Comparison of ENCODE assay signal across 24 mouse cellular contexts in the genomic region with DNA sequence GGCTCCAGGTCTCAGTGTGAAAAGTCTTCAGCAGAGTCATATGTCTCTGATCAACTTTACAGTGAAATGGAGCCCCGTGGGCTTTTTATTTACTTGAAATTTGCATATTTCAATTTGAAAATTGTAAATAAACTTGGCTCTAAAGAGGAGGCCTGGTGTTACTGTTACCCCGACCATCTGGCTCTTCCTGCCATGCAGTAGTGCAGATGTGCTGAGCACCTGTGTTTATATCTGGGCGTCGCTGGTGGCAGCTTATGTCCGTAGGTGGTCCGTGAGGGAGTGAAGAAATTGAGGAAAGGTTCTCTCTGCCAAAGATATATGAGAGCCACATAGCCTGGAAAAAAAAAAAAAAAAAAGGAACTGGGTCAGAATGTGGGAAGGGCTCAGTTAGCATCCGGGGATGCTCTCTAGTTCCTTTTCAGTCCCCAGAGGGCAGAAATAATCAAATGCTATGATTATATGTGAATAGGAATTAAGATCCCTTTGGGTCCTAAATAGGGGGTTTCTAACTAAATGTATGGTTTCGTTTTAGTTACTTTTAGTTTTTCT. TPM values are rescaled to one million over a fixed set of nuclear protein-coding genes. Genes with fewer than 3 reads are reported as not detected.
DNase-seq lines count a peak whose midpoint lies in the region; ATAC-seq lines count a peak whose summit lies in the region.
"Had no signal": no experiment of that assay in that cellular context is flagged by ENCODE, and none has a peak within 500 bp of the region (broad histone marks: within the 10 kb centered on the region; RNA-seq: fewer than 3 reads in every experiment).

No protein-coding gene starts in this region.

- no peaks in the 10 kb centered on the region for H3K36me3 ChIP-seq in embryonic facial prominence, embryonic 12.5 days
- H3K36me3 ChIP-seq in embryonic facial prominence, embryonic 10.5 days (replicated peaks), result no peaks in the 10 kb centered on the region
- H3K36me3 ChIP-seq: embryonic facial prominence, embryonic 13.5 days; forebrain, embryonic 12.5 days; heart, embryonic 13.5 days; hindbrain, embryonic 12.5 days had no signal

- 0 out of 2 replicates have a peak overlapping the region, but pooled peaks have one; percentile 36 for H3K27ac ChIP-seq in embryonic facial prominence, embryonic 12.5 days
- no peak overlapping the region for H3K27ac ChIP-seq in embryonic facial prominence, embryonic 10.5 days (replicated peaks)
- H3K27ac ChIP-seq: embryonic facial prominence, embryonic 13.5 days; forebrain, embryonic 12.5 days; gastrocnemius, adult 2 months; heart, embryonic 13.5 days; hindbrain, embryonic 12.5 days had no signal

- intact Hi-C loops in left cerebral cortex, postnatal 10 days (cut with DNase I), result no loop called here

- no peak for ATAC-seq in embryonic facial prominence, embryonic 12.5 days (ENCODE audit: insufficient number of reproducible peaks, insufficient read depth, low FRiP score, low TSS enrichment)
- ATAC-seq: forebrain, embryonic 16.5 days; hindbrain, embryonic 16.5 days had no signal

- no peaks in the 10 kb centered on the region for H3K9me3 ChIP-seq in embryonic facial prominence, embryonic 12.5 days
- no peaks in the 10 kb centered on the region for H3K9me3 ChIP-seq in embryonic facial prominence, embryonic 10.5 days
- H3K9me3 ChIP-seq: embryonic facial prominence, embryonic 13.5 days; forebrain, embryonic 12.5 days; heart, embryonic 13.5 days; hindbrain, embryonic 12.5 days had no signal

- H3K4me1 ChIP-seq in embryonic facial prominence, embryonic 12.5 days, result no peaks in the 10 kb centered on the region; the same call in 1 of the 2 replicates
- peaks cover 22% of the 10 kb centered on the region for H3K4me1 ChIP-seq in embryonic facial prominence, embryonic 10.5 days

- H3K27me3 ChIP-seq in embryonic facial prominence, embryonic 12.5 days, result no peaks in the 10 kb centered on the region
- 0 out of 2 replicates have a peak, but pooled peaks cover 4% of the 10 kb centered on the region for H3K27me3 ChIP-seq in embryonic facial prominence, embryonic 10.5 days (replicated peaks; ENCODE audit: low read depth, poor library complexity, severe bottlenecking)
- H3K27me3 ChIP-seq: embryonic facial prominence, embryonic 13.5 days; forebrain, embryonic 12.5 days; hindbrain, embryonic 12.5 days had no signal

- H3K4me3 ChIP-seq in embryonic facial prominence, embryonic 12.5 days, result no peak overlapping the region
- no peak overlapping the region for H3K4me3 ChIP-seq in embryonic facial prominence, embryonic 10.5 days
- H3K4me3 ChIP-seq: embryonic facial prominence, embryonic 13.5 days; forebrain, embryonic 12.5 days; gastrocnemius, adult 2 months; heart, embryonic 13.5 days; hindbrain, embryonic 12.5 days had no signal

- WGBS in embryonic facial prominence, embryonic 12.5 days, result 47% methylated on average over 8 of the region's 8 CpGs
- 64% methylated on average over 8 of the region's 8 CpGs for WGBS in embryonic facial prominence, embryonic 10.5 days

- H3K4me2 ChIP-seq in embryonic facial prominence, embryonic 12.5 days (replicated peaks), result no peak overlapping the region
- H3K4me2 ChIP-seq: embryonic facial prominence, embryonic 13.5 days; forebrain, embryonic 12.5 days; heart, embryonic 13.5 days; hindbrain, embryonic 12.5 days had no signal

- no peak for DNase-seq in embryonic facial prominence, embryonic 10.5 days (ENCODE audit: low spot score)
- peak; percentile 80 for DNase-seq in A20 (ENCODE audit: low read depth, low spot score)
- peak; percentile 53 for DNase-seq in thymus, postnatal 0 days (ENCODE audit: low spot score)
- DNase-seq in thymus, postnatal 36 days, result peak; percentile 21 to 51
- DNase-seq in left cerebral cortex, postnatal 10 days (ENCODE audit: extremely low spot score in 1 of 2, low spot score in 2 of 2), result no peak
- no peak for DNase-seq in layer of hippocampus, postnatal 25 days (ENCODE audit: extremely low spot score in 1 of 2, low spot score in 1 of 2)
- DNase-seq: adrenal gland, adult 2 months; adrenal gland, postnatal 25 days; cerebellum, adult 2 months; cerebellum, postnatal 14 days; embryo, embryonic 11 days; gastrocnemius, adult 2 months; gastrocnemius, postnatal 25 days; heart, adult 11 months; heart, postnatal 36 days had no signal

- H3K9ac ChIP-seq in embryonic facial prominence, embryonic 12.5 days, result no peak overlapping the region
- H3K9ac ChIP-seq: embryonic facial prominence, embryonic 13.5 days; forebrain, embryonic 12.5 days; heart, embryonic 13.5 days; hindbrain, embryonic 12.5 days had no signal

RNA-seq across cellular contexts. Expression of a gene that starts 2.6 kb away (rescaled TPM):
- polyA plus RNA-seq in embryonic facial prominence, embryonic 12.5 days (2016; fragmentation: Nextera tagmentation; extraction: Ambion mirVana), result 0.17 and 0.27 TPM in 2 replicates
- 0.14 and 0.19 TPM in 2 replicates for polyA plus RNA-seq in embryonic facial prominence, embryonic 10.5 days (2016; fragmentation: Nextera tagmentation; extraction: Ambion mirVana)
- polyA plus RNA-seq in thymus, postnatal 0 days (2015; fragmentation: Nextera tagmentation; extraction: Ambion mirVana), result not detected in 2 replicates
- total RNA-seq in left cerebral cortex, postnatal 10 days (2021), result under 1 TPM in 1 of 2 experiments, not detected in 1; 0.26 TPM
- total RNA-seq in layer of hippocampus, postnatal 25 days (2021), result under 1 TPM in 1 of 2 experiments, not detected in 1; 0.21 TPM
- total RNA-seq: adrenal gland, adult 2 months; adrenal gland, postnatal 25 days; common myeloid progenitor, adult 5-6 weeks; gastrocnemius, adult 2 months; gastrocnemius, postnatal 25 days; heart, postnatal 36 days had no signal
- polyA plus RNA-seq: adrenal gland, adult 2 months; cerebellum, adult 2 months; heart, embryonic 13.5 days; heart, postnatal 0 days had no signal

RNA-seq across cellular contexts. Expression of a gene that starts 2.7 kb away (rescaled TPM):
- 40.8 and 41.5 TPM in 2 replicates for polyA plus RNA-seq in embryonic facial prominence, embryonic 12.5 days (2016; fragmentation: Nextera tagmentation; extraction: Ambion mirVana)
- polyA plus RNA-seq in embryonic facial prominence, embryonic 10.5 days (2016; fragmentation: Nextera tagmentation; extraction: Ambion mirVana), result 37.4 and 38.7 TPM in 2 replicates
- 48.5 and 52.2 TPM in 2 replicates for polyA plus RNA-seq in thymus, postnatal 0 days (2015; fragmentation: Nextera tagmentation; extraction: Ambion mirVana)
- 10 to 100 TPM; 45.1 to 46.5 TPM for total RNA-seq in left cerebral cortex, postnatal 10 days (2021)
- 10 to 100 TPM; 39.3 to 46.3 TPM for total RNA-seq in layer of hippocampus, postnatal 25 days (2021)

RNA-seq across cellular contexts. Expression of a gene that starts 29.1 kb away (rescaled TPM):
- 0.14 TPM in 1 of 2 replicates, not detected in the other for polyA plus RNA-seq in embryonic facial prominence, embryonic 12.5 days (2016; fragmentation: Nextera tagmentation; extraction: Ambion mirVana)
- polyA plus RNA-seq in embryonic facial prominence, embryonic 10.5 days (2016; fragmentation: Nextera tagmentation; extraction: Ambion mirVana), result 0.32 TPM in 1 of 2 replicates, not detected in the other
- polyA plus RNA-seq in thymus, postnatal 0 days (2015; fragmentation: Nextera tagmentation; extraction: Ambion mirVana), result 0.22 and 0.28 TPM in 2 replicates
- total RNA-seq in left cerebral cortex, postnatal 10 days (2021), result under 1 TPM; 0.41 to 0.77 TPM
- total RNA-seq in layer of hippocampus, postnatal 25 days (2021), result under 1 TPM in 1 of 2 experiments, not detected in 1; 0.82 TPM
- polyA plus RNA-seq: embryonic facial prominence, embryonic 13.5 days; forebrain, embryonic 12.5 days; forebrain, embryonic 16.5 days; heart, embryonic 13.5 days; heart, postnatal 0 days; hindbrain, embryonic 12.5 days; hindbrain, embryonic 16.5 days had no signal

Comparison
In these comparisons a context has a peak if more than half of its experiments do, and no peak if none do; other contexts are left out.
1. DNase-seq: peak in A20 (single experiment), thymus, postnatal 0 days (single experiment) and thymus, postnatal 36 days (2 of 2); none in embryonic facial prominence, embryonic 10.5 days (single experiment), left cerebral cortex, postnatal 10 days (0 of 2) and layer of hippocampus, postnatal 25 days (0 of 2).